Mouse (Mus musculus) heart, postnatal 0 days (tissue): ENCODE measurements around the gene Nacc2.

Source experiments
- CTCF ChIP-seq: IDR thresholded peaks from 2 replicates; pipeline ENCODE4 v1.5.1; 2016; ENCODE audit warnings: antibody characterized with exemption, control low read depth, low read depth
- EP300 ChIP-seq: IDR thresholded peaks from 2 replicates; pipeline ENCODE4 v1.6.1; 2016; ENCODE audit warnings: antibody characterized with exemption, low read depth

GRCm38 (mm10) chr2:26020714-26021560 is 102.1 kb downstream of the Nacc2 start:
- TF ChIP-seq CTCF (no peak), EP300 (peak; percentile 50; the same call in 1 of the 2 replicates)
